Mouse (Mus musculus): ENCODE measurements around the gene Slc37a2.

Slc37a2 gene

DNA sequence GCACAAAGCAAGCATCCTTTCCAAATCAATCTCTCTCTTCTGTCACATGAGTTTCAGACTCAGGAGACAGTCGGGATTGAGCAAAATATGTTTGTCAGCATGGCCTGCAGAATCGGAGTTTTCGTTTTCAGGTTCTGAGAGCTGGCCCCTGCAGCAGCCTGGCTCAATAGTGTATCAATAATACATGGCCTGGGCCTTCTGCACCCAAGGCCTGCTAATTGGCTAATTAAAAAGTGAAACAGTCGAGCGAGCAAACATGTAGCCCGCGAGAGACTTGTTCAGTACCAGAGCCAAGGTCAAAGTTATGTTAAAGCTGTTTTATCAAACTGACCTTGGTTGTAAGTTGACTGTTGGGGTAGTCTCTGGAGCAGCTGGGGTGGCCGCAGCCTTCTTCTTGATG is 34.8 kb downstream of the Slc37a2 start:
- in situ Hi-C loops (cut with MboI, MseI): loop anchor here (10.0 kb wide), 1 partner anchor 186 kb away; no protein-coding TSS in a partner anchor

DNA sequence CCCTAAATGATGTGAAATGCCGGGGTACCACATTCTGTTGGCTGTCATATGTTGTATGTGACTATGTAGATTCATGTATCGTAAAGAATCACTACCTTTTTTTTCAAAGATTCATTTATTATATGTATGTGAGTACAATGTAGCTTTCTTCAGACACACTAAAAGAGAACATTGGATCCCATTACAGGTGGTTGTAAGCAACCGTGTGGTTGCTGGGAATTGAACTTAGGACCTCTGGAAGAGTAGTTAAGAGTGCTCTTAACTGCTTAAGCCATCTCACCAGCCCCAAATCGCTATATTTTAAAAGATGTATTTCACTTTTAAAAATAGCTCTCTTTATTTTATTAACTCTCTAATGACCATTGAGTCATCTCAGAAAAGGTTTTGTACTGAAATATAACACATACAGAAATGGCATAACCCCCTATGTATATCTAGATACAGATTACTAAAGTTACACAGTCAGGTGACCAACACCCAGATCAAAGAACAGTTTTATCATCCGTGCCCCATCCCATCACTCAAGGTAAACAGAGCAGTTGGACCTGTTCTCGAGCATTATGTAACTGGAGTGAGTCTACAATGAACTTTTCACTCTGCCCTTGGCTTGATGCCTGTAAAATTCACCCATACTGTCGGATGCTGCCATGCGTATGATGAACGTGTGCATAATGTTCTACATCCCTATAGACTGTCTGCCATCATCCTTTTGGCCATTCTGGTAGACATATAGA is 41.0 kb downstream of the Slc37a2 start:
- in situ Hi-C loops (cut with MboI, MseI): loop anchor here (10.0 kb wide), 1 partner anchor 1970 kb away; no protein-coding TSS in a partner anchor

DNA sequence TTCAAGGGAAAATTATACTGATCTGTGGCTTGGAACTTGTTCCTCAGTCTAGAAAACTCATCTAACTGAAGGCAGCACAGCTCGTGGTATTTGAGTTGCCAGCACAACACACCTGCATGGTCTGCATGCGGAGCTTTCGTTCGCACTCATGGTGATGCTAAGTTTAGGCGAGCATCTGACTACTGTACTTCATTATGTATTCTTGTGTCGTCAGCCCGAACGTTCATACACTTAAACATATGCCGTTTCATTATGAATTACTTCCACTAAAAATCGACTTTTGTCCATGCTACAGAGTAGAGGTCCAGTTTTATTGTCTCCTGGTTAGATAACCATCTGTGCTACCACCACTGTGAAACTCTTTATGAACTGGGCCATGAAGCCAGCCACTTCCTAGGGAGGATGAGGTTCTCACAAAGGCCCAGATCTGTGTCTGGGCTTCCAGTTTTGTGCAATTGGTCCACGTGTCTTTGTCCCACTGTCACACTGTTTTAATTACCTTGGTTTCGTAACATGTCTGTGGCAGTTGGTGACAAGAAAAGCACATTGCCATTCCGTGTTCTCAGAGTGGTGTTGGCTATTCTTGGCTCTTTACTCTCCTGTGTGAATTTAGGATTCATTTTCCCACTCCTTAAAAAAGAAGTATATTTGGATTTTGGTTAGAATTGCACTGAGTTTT is 42.3 kb downstream of the Slc37a2 start:
- in situ Hi-C loops (cut with MboI, MseI): loop anchor here (10.0 kb wide), 1 partner anchor 1968 kb away; no protein-coding TSS in a partner anchor

DNA sequence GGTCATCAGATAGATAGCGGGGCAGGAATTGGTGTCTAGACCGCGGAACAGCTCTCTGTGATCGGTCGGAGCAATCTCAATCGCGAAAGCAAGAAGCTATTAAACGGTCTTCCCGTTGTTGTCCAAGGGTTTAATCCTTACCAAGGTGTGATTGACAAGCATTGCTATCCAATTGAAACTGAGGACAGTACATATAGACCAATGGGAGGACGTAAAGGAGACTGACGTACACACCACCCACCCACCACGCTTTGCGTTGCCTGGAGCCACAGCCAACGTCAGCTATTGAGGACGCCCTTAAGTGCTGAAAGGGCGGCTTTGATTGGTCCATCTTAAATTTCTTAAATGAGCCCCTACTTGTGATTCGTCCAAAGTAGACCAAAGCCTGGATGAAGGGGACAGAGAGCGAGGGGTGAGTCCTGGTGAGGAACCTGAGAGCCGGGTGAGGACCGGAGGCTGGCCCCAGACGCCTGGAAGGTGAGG is 47.6 kb downstream of the Slc37a2 start, which contains the start of gene Tmem218:
Tmem218 (plus strand) TSS at position 295 of the 483 bp plus-strand sequence.
- in situ Hi-C loops (cut with MboI, MseI): loop anchor here (10.0 kb wide), 1 partner anchor 1517 kb away; no protein-coding TSS in a partner anchor

DNA sequence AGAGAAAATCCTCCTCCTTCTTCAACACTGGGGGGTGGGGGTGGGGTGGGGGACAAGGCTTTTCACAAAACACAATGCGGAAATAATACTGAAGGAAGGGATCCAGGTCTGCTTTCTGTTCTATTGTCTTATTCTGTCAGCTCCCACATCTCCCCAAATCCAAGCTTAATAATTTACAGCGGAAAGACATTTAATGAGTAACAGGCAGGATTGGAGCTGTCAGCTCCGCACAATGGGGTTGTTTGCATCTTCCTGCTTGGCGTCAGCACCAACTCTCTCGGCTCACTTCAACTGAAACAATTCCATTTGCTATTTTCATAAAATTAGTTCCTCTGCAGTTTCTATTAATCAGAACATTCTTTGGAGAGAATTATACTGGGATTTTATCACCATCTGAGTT is 51.7 kb downstream of the Slc37a2 start:
- in situ Hi-C loops (cut with MboI, MseI): loop anchor here (10.0 kb wide), 1 partner anchor 1521 kb away; no protein-coding TSS in a partner anchor

DNA sequence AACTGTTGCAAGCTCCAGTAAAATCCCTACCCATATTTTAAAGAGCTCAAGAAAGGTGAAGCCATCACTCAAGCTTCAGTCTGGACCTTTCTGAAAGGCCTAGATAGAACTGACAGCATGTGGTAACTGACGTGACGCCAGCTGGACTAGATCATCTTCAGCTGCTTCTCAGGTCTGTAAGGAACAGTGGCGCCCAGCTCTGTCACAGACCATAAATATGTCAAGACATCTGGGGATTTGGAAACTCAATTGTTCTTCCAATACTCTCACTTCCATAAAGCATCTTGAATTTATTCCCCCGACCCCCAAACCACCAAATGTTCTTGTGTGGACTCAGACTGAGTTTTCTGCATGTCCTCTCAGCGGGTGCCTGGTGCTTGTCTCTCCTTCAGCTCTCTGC is 55.1 kb downstream of the Slc37a2 start:
- in situ Hi-C loops (cut with MboI, MseI): loop anchor here (10.0 kb wide), 1 partner anchor 1524 kb away; no protein-coding TSS in a partner anchor

DNA sequence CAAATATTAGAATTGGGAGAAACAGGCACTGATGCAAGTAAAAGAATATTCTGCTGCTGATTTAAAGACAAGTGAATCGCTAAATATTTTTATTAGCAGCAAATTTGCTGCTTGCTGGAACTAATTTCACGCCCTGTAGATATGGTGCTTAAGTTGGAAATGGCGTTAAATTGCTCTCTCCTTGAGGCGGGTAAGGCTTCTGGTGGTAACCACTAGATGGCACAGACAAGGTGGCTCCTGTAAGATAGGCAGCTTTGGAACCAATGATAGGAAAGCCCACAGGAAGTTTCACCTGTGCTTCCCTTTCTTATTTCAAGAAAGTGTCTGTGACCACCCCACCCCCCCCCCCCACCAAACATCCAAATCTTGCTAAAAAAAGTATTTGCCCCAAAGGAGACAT is 58.5 kb downstream of the Slc37a2 start:
- in situ Hi-C loops (cut with MboI, MseI): no loop called here

DNA sequence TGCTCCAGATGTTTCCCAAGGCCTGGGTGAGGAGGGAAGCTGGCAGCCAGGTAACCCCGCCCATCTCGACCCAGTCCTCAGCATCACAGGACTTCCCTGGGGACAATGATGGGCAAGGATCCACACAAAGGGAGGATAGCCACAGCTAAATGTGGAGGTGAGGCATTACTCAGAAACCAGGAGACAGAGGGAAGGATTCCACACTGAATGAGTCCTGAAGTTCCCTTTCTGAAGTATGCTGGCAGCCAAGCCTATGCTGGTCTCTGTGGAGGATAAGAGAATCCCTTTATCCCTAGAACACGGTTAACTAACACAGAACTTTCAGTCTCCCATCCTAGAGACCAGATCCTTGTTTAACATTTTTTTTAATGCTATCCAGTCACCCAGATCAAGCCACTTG is 67.5 kb downstream of the Slc37a2 start:
- in situ Hi-C loops (cut with MboI, MseI): no loop called here

DNA sequence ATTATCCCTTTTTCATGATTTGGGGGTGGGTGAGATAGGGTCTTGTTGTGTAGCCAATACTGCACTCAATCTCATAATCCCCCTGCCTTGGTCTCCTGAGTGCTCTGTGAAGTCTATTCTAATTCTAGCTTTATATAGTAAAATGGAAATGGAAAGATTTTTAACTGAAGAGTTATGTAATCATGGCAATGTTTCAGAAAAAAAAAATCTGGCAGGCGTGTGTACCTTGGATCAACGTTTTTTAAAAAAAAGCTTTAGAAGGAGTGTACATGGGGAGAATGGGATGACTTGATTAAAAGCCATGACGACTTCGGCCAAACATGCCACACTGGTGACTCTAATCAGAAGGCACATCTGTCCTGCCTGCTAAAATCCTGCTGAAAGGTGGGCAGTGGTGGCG is 68.1 kb downstream of the Slc37a2 start:
- in situ Hi-C loops (cut with MboI, MseI): no loop called here

DNA sequence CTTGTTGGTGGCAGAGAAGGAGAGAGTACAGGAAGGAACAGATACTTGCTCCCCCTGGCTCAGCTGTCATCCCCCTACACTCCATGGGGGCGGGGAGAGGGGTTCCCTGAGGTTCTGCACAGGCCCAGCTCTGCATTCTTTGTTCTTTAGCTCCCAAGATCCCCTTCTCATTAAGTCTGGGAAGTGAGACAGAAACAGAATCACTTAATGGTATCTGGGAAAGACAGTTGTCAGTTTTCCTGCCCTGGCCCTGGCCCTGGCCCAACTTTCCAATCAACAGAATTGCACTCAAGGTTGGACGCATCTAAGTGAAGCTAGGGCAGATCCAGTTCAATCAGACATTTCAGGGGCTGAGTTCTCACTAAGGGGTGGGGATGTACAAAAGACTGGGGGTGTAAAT is 72.4 kb downstream of the Slc37a2 start:
- in situ Hi-C loops (cut with MboI, MseI): no loop called here

DNA sequence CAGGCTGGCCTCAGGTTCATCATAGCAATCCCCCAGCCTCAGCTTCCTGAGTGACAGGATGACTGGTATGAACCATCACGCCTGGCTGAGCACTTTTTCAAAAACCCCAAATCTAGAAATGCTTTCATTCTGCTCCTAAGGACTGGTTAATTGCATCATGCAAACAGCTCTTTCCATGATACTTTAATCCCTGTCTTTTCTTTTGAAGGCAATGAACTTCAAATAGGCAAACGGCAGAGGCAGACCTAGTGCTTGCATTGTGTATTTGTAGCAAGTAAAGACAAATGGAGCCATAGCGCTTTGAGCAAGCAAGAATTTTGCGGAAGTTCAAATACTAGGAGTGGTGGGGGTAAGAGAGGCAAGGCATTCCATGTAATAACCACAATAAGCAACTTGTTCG is 73.9 kb downstream of the Slc37a2 start:
- in situ Hi-C loops (cut with MboI, MseI): no loop called here

DNA sequence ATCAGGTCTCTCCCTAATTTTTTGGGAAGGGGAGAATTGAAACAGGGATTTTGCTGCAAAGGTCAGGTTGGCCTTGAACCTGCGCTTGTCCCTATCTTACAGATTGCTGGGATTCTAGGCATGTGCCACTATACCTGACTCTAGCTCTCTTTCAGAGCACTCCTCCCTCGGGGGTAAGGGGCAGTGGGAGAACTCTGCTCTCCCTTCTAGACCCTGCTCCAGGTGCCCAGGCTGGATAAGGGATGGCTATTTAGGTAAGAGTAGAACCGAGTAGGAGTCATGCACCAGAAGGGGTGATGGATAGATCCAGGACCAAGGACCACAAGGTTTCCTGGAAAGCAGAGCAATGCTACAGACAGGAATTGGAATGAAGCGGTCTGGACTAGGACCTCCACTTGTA is 75.9 kb downstream of the Slc37a2 start:
- in situ Hi-C loops (cut with MboI, MseI): loop anchor here (5.0 kb wide), 1 partner anchor 48 kb away; no protein-coding TSS in a partner anchor

DNA sequence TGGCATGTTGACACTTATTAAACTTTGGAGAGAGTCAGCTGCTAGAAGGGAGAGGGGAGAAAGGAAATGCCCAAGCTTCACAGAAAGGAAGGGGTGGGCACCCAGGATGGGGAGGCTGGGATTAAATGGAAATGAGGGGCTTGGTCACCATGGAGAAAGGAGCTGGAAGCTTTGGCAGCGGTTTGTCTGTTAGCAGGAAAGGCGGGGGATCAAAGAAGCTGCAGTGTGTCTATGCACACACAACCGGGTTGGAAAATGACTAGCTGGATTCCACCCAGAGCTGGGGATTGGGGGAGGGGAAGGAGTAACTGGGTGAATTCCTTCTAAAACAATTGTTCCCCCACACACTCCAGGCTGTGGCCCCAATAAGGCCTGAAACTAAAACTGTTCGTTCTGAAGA is 76.6 kb downstream of the Slc37a2 start:
- in situ Hi-C loops (cut with MboI, MseI): loop anchor here (5.0 kb wide), 1 partner anchor 48 kb away; no protein-coding TSS in a partner anchor
